Mouse (Mus musculus) mouse embryonic stem cell (cell line): ENCODE measurements around the gene Gm35315.
"Not testable (repeated sequence)": the region's sequence is repeated elsewhere in the genome, so short reads cannot be mapped to it uniquely, and the experiment has no call there.

Experiments used
- in situ Hi-C, 2 experiments: fragments of 300-500 bp; cut with MboI; formaldehyde crosslinking; loops; 1 replicate in 1 of 2; 3 replicates in 1 of 2; pipeline ENCODE4 v1.14.3; 2019 to 2020; ENCODE audit warnings: low sequenced_read_pairs in 2 of 2, low pct_unique_long_range_greater_than_20kb in 1 of 2, mixed read lengths in 1 of 2; ENCODE audit not compliant: unreplicated experiment in 1 of 2

Gene Gm35315

GRCm38 (mm10) chr5:110094030-110094846 is at the start of gene Gm35315:
Gene Gm35315, minus strand, starts transcription at chr5:110094420.
- in situ Hi-C loops: no loop called here

- in situ Hi-C loops: loop anchor here in 1 of 2 experiments (25.0 kb wide), 1 partner anchor 256 kb away; no protein-coding TSS in a partner anchor
These were observed 48.8 kb upstream of the Gm35315 start for GRCm38 (mm10) chr5:110143007-110143406.

GRCm38 (mm10) chr5:110142309-110142708 is 48.1 kb upstream of the Gm35315 start:
- in situ Hi-C loops: loop anchor here in 1 of 2 experiments (25.0 kb wide), 1 partner anchor 255 kb away; no protein-coding TSS in a partner anchor

GRCm38 (mm10) chr5:110140424-110140823 is 46.2 kb upstream of the Gm35315 start:
- in situ Hi-C loops: loop anchor here in 1 of 2 experiments (25.0 kb wide), 1 partner anchor 253 kb away; no protein-coding TSS in a partner anchor

- in situ Hi-C loops: loop anchor here (5.0 to 25.0 kb wide), 2 partner anchors 38 to 252 kb away; partner anchors contain the start of gene Golga3 (in 1 of the 2)
These were observed 45.1 kb upstream of the Gm35315 start for GRCm38 (mm10) chr5:110139325-110139724.

- in situ Hi-C loops: loop anchor here (5.0 to 25.0 kb wide), 2 partner anchors 39 to 251 kb away; partner anchors contain the start of gene Golga3 (in 1 of the 2)
These were observed 43.6 kb upstream of the Gm35315 start for GRCm38 (mm10) chr5:110137816-110138215.

GRCm38 (mm10) chr5:110136087-110136464 is 41.9 kb upstream of the Gm35315 start:
- in situ Hi-C loops: loop anchor here (5.0 to 25.0 kb wide), 2 partner anchors 41 to 249 kb away; partner anchors contain the start of gene Golga3 (in 1 of the 2)

- in situ Hi-C loops: loop anchor here (5.0 to 25.0 kb wide), 2 partner anchors 42 to 248 kb away; partner anchors contain the start of gene Golga3 (in 1 of the 2)
These were observed 41.3 kb upstream of the Gm35315 start, which contains the start of gene Chfr for GRCm38 (mm10) chr5:110135293-110136086. Gene Chfr, plus strand, starts transcription at chr5:110135842.

- in situ Hi-C loops: not testable (repeated sequence)
These were observed 28.2 kb upstream of the Gm35315 start for GRCm38 (mm10) chr5:110122380-110122779.

GRCm38 (mm10) chr5:110109991-110110441 is 15.8 kb upstream of the Gm35315 start, which contains the start of gene Zfp605:
Gene Zfp605, plus strand, starts transcription at chr5:110110092.
- in situ Hi-C loops: loop anchor here in 1 of 2 experiments (10.0 kb wide), 1 partner anchor 555 kb away; the partner anchor contains the start of gene Crlf2

- in situ Hi-C loops: loop anchor here in 1 of 2 experiments (10.0 kb wide), 1 partner anchor 553 kb away; the partner anchor contains the start of gene Crlf2
These were observed 14.0 kb upstream of the Gm35315 start for GRCm38 (mm10) chr5:110108305-110108628.

- in situ Hi-C loops: loop anchor here in 1 of 2 experiments (10.0 kb wide), 1 partner anchor 553 kb away; the partner anchor contains the start of gene Crlf2
These were observed 13.5 kb upstream of the Gm35315 start, which contains the start of gene Gtpbp6 for GRCm38 (mm10) chr5:110107581-110108304. Gene Gtpbp6, minus strand, starts transcription at chr5:110108197.

- in situ Hi-C loops: loop anchor here in 1 of 2 experiments (10.0 kb wide), 1 partner anchor 552 kb away; the partner anchor contains the start of gene Crlf2
These were observed 12.8 kb upstream of the Gm35315 start for GRCm38 (mm10) chr5:110106901-110107564.

- in situ Hi-C loops: loop anchor here in 1 of 2 experiments (10.0 kb wide), 1 partner anchor 552 kb away; the partner anchor contains the start of gene Crlf2
These were observed 12.1 kb upstream of the Gm35315 start for GRCm38 (mm10) chr5:110106140-110106871.

- in situ Hi-C loops: loop anchor here in 1 of 2 experiments (10.0 kb wide), 1 partner anchor 550 kb away; the partner anchor contains the start of gene Crlf2
These were observed 10.6 kb upstream of the Gm35315 start for GRCm38 (mm10) chr5:110104616-110105380.
